Mouse (Mus musculus) myocyte (in vitro differentiated cells): ENCODE data around the gene Cpne4. TPM values are rescaled to one million over a fixed set of nuclear protein-coding genes. Genes with fewer than 3 reads are reported as not detected.
A peak's percentile ranks its signal among the peaks of the same experiment; 100 is the strongest.

Source experiments
- H3K27me3 ChIP-seq: one replicate; pipeline ENCODE4 v1.6.1; 2011; ENCODE audit not compliant: control insufficient read depth, insufficient read depth, insufficient read length
- H3K36me3 ChIP-seq: one replicate; pipeline ENCODE4 v1.6.1; 2011; ENCODE audit not compliant: control insufficient read depth, insufficient read depth
- H3K4me2 ChIP-seq: one replicate; pipeline ENCODE4 v1.6.1; 2011; ENCODE audit warnings: low read depth, control low read depth
- H3K4me3 ChIP-seq: one replicate; pipeline ENCODE4 v1.5.1; 2011; ENCODE audit warnings: mild to moderate bottlenecking, control low read depth, moderate library complexity
- H3K79me2 ChIP-seq: one replicate; pipeline ENCODE4 v1.6.1; 2011; ENCODE audit not compliant: control insufficient read depth, insufficient read depth
- H3ac ChIP-seq: one replicate; pipeline ENCODE4 v1.6.1; 2011; ENCODE audit not compliant: control insufficient read depth, insufficient read length
- CEBPB ChIP-seq: IDR thresholded peaks from 2 replicates; pipeline ENCODE4 v1.6.1; 2011; ENCODE audit warnings: mild to moderate bottlenecking, moderate library complexity; ENCODE audit not compliant: poor library complexity, insufficient read depth, severe bottlenecking
- E2F4 ChIP-seq: IDR thresholded peaks from one replicate; pipeline ENCODE4 v1.6.1; 2011; ENCODE audit warnings: mild to moderate bottlenecking, control low read depth, moderate library complexity; ENCODE audit not compliant: insufficient read depth
- MAX ChIP-seq: IDR thresholded peaks from one replicate; pipeline ENCODE4 v1.6.1; 2011; ENCODE audit warnings: low read depth, mild to moderate bottlenecking, control low read depth
- MYOD1 ChIP-seq, 3 experiments: IDR thresholded peaks; one replicate each; pipeline ENCODE4 v1.6.1; 2011; ENCODE audit warnings: control low read depth in 2 of 3, low read depth in 2 of 3, mild to moderate bottlenecking in 2 of 3, moderate library complexity in 1 of 3; ENCODE audit not compliant: insufficient read length in 2 of 3, control insufficient read depth in 1 of 3
- MYOG ChIP-seq, 3 experiments: IDR thresholded peaks; one replicate each; pipeline ENCODE4 v1.6.1; 2011; ENCODE audit warnings: control low read depth in 2 of 3, low read depth in 2 of 3, mild to moderate bottlenecking in 2 of 3; ENCODE audit not compliant: insufficient read length in 2 of 3, control insufficient read depth in 1 of 3, insufficient read depth in 1 of 3
- POLR2A ChIP-seq: IDR thresholded peaks from one replicate; pipeline ENCODE4 v1.6.1; 2011; ENCODE audit warnings: low read depth, mild to moderate bottlenecking, control low read depth, moderate library complexity; ENCODE audit not compliant: insufficient read length
- POLR2AphosphoS2 ChIP-seq: IDR thresholded peaks from one replicate; pipeline ENCODE4 v1.6.1; 2011; ENCODE audit warnings: low read depth, control low read depth; ENCODE audit not compliant: insufficient read length
- REST ChIP-seq: IDR thresholded peaks from one replicate; pipeline ENCODE4 v1.6.1; 2011; ENCODE audit warnings: mild to moderate bottlenecking, control low read depth, moderate library complexity; ENCODE audit not compliant: insufficient read depth, insufficient read length
- SRF ChIP-seq: IDR thresholded peaks from one replicate; pipeline ENCODE4 v1.6.1; 2011; ENCODE audit warnings: low read depth; ENCODE audit not compliant: control insufficient read depth, insufficient read length
- TCF12 ChIP-seq: IDR thresholded peaks from one replicate; pipeline ENCODE4 v1.6.1; 2011; ENCODE audit warnings: mild to moderate bottlenecking, control low read depth; ENCODE audit not compliant: poor library complexity, insufficient read depth, severe bottlenecking
- TCF3 ChIP-seq: IDR thresholded peaks from one replicate; pipeline ENCODE4 v1.6.1; 2011; ENCODE audit warnings: low read depth, control low read depth; ENCODE audit not compliant: insufficient read length
- USF1 ChIP-seq: IDR thresholded peaks from one replicate; pipeline ENCODE4 v1.6.1; 2011; ENCODE audit warnings: low read depth, mild to moderate bottlenecking, control low read depth, moderate library complexity
- polyA plus RNA-seq: library from polyadenylated mRNA; unstranded; fragments of >200 nt; fragmentation: generic; extraction: Trizol; gene quantifications from one replicate; pipeline ENCODE4 v1.2.1, GENCODE M21; 2012; ENCODE audit warnings: missing spikeins

The Cpne4 gene
- polyA plus RNA-seq, 1 experiment, result not detected

DNA sequence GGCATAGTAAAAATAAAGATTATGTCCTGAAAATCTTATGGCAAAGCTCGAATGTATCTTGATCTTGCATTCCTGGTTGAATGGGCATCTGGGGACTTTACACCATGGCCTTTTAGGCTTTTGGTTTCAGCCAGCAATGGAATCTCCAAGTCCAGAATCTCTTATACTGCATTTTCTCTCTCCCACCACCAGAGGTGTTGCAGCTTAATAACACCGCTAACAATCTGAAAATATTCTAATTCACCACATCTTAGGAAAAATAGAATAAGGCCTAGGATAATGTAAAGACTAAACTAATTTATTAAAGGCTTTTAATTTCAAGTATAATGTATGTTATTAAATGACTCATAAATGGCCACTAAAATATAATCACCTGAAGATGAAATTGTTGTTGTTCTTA lies 503.2 kb downstream of the Cpne4 start:
- H3K36me3 ChIP-seq, result no peaks in the 10 kb centered on the region
- TF ChIP-seq TCF3 (no peak), POLR2AphosphoS2 (no peak), POLR2A (no peak), REST (no peak), USF1 (no peak), CEBPB (no peak), TCF12 (no peak), SRF (no peak), MYOD1 (IDR thresholded peaks at IDR 0.05; ENCODE audit: control insufficient read depth in 1 of 3, insufficient read length in 2 of 3, low read depth in 2 of 3) (no peak), MAX (no peak), E2F4 (no peak), MYOG (IDR thresholded peaks at IDR 0.05; ENCODE audit: control insufficient read depth in 1 of 3, insufficient read depth in 1 of 3, insufficient read length in 2 of 3, low read depth in 2 of 3) (no peak)
- no peaks in the 10 kb centered on the region for H3K27me3 ChIP-seq
- no peak overlapping the region for H3K4me3 ChIP-seq
- no peak overlapping the region for H3K4me2 ChIP-seq
- H3ac ChIP-seq, result no peak overlapping the region
- peaks cover 22% of the 10 kb centered on the region for H3K79me2 ChIP-seq

DNA sequence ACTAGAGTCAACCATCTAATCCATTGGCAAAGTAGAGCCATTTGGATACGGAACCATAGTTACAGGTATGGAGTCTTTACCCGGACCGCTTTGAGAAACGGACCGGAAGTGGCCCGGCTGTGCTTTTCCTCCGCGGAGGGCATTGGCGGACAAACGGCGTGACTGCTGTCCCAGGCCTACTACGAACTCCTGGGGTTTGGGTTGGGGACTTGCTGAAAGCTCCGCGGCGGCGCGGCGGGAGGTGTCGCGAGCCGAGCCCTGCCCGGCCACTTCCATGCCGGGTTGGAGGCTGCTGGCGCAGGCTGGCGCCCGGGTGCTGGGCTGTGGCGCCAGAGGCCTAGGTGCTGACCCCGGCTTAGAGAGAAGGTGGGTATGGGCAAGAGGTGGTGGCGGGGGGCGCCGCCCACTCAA lies 506.1 kb downstream of the Cpne4 start, which contains the start of gene Mrpl3:
Mrpl3 (plus strand) TSS at position 93 of the 411 bp plus-strand sequence.
- TF ChIP-seq USF1 (peak; percentile 12), POLR2AphosphoS2 (peak; percentile 31), TCF3 (no peak), POLR2A (peak; percentile 47)
- Histone ChIP-seq H3K79me2 (peaks cover 22% of the 10 kb centered on the region), H3K36me3 (no peaks in the 10 kb centered on the region), H3K27me3 (no peaks in the 10 kb centered on the region), H3K4me2 (peak within 1 kb of the TSS; percentile 97), H3ac (peak within 1 kb of the TSS; percentile 98), H3K4me3 (peak within 1 kb of the TSS; percentile 72)

DNA sequence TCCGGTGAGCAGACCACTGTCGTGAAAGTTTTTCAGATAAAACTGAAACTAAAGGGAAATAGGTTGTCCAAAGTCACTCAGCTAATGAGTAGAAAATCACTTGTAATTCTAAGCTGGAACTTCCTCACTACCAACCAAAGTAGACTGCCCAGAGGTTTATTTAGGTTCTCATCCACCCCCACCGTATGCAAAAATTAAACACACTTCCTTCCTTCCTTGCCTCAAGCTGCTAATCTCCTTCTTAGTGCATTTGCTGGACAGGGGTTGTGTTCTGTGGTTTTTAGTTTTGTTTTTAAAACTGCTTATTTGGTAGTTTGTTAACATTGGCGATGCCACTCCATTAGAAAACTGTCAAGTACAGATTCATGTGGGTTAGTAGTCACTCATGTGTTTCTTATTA lies 506.7 kb downstream of the Cpne4 start:
- no peaks in the 10 kb centered on the region for H3K27me3 ChIP-seq
- peaks cover 22% of the 10 kb centered on the region for H3K79me2 ChIP-seq
- H3K4me2 ChIP-seq, result peak overlapping the region; percentile 97
- no peak for TF ChIP-seq TCF12
- no peak for TF ChIP-seq REST
- no peak for TF ChIP-seq TCF3
- TF ChIP-seq CEBPB, result no peak
- no peak for TF ChIP-seq SRF
- TF ChIP-seq MAX, result no peak
- no peak for TF ChIP-seq MYOG (IDR thresholded peaks at IDR 0.05; ENCODE audit: control insufficient read depth in 1 of 3, insufficient read depth in 1 of 3, insufficient read length in 2 of 3, low read depth in 2 of 3)
- TF ChIP-seq POLR2AphosphoS2, result no peak
- TF ChIP-seq MYOD1 (IDR thresholded peaks at IDR 0.05; ENCODE audit: control insufficient read depth in 1 of 3, insufficient read length in 2 of 3, low read depth in 2 of 3), result no peak
- no peak for TF ChIP-seq POLR2A
- TF ChIP-seq USF1, result no peak
- TF ChIP-seq E2F4, result no peak
- peak overlapping the region; percentile 72 for H3K4me3 ChIP-seq
- peak overlapping the region; percentile 98 for H3ac ChIP-seq
- no peaks in the 10 kb centered on the region for H3K36me3 ChIP-seq

DNA sequence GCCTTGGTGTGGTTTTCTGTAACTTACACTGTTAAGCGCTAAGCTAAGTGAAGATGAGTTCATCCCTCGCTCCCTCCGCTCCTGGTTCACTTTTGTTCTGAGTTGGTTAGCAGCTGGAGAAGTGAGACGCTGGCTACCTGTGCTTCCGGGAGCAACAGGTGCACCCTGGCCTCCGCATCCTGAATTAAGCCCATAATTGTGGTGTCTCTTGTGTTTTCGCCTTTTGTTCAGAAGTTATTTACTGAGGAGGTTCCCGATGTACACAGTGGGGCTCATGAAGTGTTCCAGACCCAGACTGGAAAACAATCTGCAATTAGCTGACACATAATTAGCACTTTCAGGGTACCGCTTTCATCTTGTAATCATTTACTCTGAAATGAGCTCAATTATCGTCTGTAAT lies 522.0 kb downstream of the Cpne4 start:
- H3K4me3 ChIP-seq, result no peak overlapping the region
- H3K79me2 ChIP-seq, result no peaks in the 10 kb centered on the region
- no peaks in the 10 kb centered on the region for H3K27me3 ChIP-seq
- H3ac ChIP-seq, result no peak overlapping the region
- peaks cover 15% of the 10 kb centered on the region for H3K36me3 ChIP-seq
- TF ChIP-seq MYOD1 (IDR thresholded peaks at IDR 0.05; ENCODE audit: control insufficient read depth in 1 of 3, insufficient read length in 2 of 3, low read depth in 2 of 3) (no peak), E2F4 (no peak), TCF3 (no peak), USF1 (no peak), POLR2AphosphoS2 (no peak), MYOG (IDR thresholded peaks at IDR 0.05; ENCODE audit: control insufficient read depth in 1 of 3, insufficient read depth in 1 of 3, insufficient read length in 2 of 3, low read depth in 2 of 3) (no peak), CEBPB (no peak), MAX (no peak), SRF (no peak), TCF12 (no peak), REST (no peak), POLR2A (no peak)
- H3K4me2 ChIP-seq, result no peak overlapping the region
